Mouse (Mus musculus) lung, postnatal 0 days (tissue): ENCODE measurements around the gene Phka2.

Experiments
- CTCF ChIP-seq: IDR thresholded peaks from 2 replicates; pipeline ENCODE4 v1.5.1; 2016; ENCODE audit warnings: antibody characterized with exemption, mild to moderate bottlenecking
- EP300 ChIP-seq: IDR thresholded peaks from 2 replicates; pipeline ENCODE4 v1.6.1; 2016; ENCODE audit warnings: antibody characterized with exemption, mild to moderate bottlenecking, control low read depth

GRCm38 (mm10) chrX:160510197-160510596 is 8.2 kb downstream of the Phka2 start:
- TF ChIP-seq EP300 (no peak), CTCF (no peak)
